Mouse (Mus musculus): ENCODE results near the gene Wscd2. TPM values are rescaled to one million over a fixed set of nuclear protein-coding genes. Genes with fewer than 3 reads are reported as not detected.

Wscd2 gene
- total and polyA plus RNA-seq, 2 experiments from 2014 or later: 0.27 to 4.5 TPM

- 77% methylated on average over 5 of the region's 5 CpGs for WGBS
- ATAC-seq (ENCODE audit: insufficient read depth, low read depth): no peak
Observed at GRCm38 (mm10) chr5:113480451-113480850, 9.7 kb upstream of the Wscd2 start.

GRCm38 (mm10) chr5:113485584-113486162 is 4.5 kb upstream of the Wscd2 start:
- Histone ChIP-seq H3K4me1 (ENCODE audit: control insufficient read depth, insufficient read depth) (no peaks in the 10 kb centered on the region), H3K27me3 (ENCODE audit: control insufficient read depth, insufficient read depth, low read length) (peaks cover 4% of the 10 kb centered on the region; the same call in 1 of the 2 replicates), H3K9ac (replicated peaks; ENCODE audit: low read depth, low read length) (no peak overlapping the region), H3K4me2 (ENCODE audit: low read depth, low read length) (no peak overlapping the region), H3K9me3 (replicated peaks; ENCODE audit: control insufficient read depth, low read length) (no peaks in the 10 kb centered on the region), H3K36me3 (replicated peaks; ENCODE audit: control insufficient read depth, insufficient read depth, low read length) (no peaks in the 10 kb centered on the region), H3K27ac (ENCODE audit: low read depth) (no peak overlapping the region), H3K4me3 (ENCODE audit: low read depth, low read length) (no peak overlapping the region)
- no peak for DNase-seq (ENCODE audit: low spot score)
- ATAC-seq (ENCODE audit: insufficient read depth, low read depth): no peak
- TF ChIP-seq CTCF (IDR thresholded peaks at IDR 0.05; ENCODE audit: low read depth): no peak
- TF ChIP-seq EP300 (IDR thresholded peaks at IDR 0.05; ENCODE audit: low read depth): no peak
- 50% methylated on average over 11 of the region's 11 CpGs for WGBS

More at GRCm38 (mm10) chr5:113480451-113480850, 9.7 kb upstream of the Wscd2 start:
- Histone ChIP-seq H3K4me3 (ENCODE audit: low read depth, low read length) (no peak overlapping the region), H3K27me3 (ENCODE audit: control insufficient read depth, insufficient read depth, low read length) (no peaks in the 10 kb centered on the region), H3K4me2 (ENCODE audit: low read depth, low read length) (no peak overlapping the region), H3K27ac (ENCODE audit: low read depth) (no peak overlapping the region), H3K9me3 (replicated peaks; ENCODE audit: control insufficient read depth, low read length) (no peaks in the 10 kb centered on the region), H3K36me3 (replicated peaks; ENCODE audit: control insufficient read depth, insufficient read depth, low read length) (no peaks in the 10 kb centered on the region), H3K9ac (replicated peaks; ENCODE audit: low read depth, low read length) (no peak overlapping the region), H3K4me1 (ENCODE audit: control insufficient read depth, insufficient read depth) (no peaks in the 10 kb centered on the region)
- no peak for TF ChIP-seq CTCF (IDR thresholded peaks at IDR 0.05; ENCODE audit: low read depth)
- TF ChIP-seq EP300 (IDR thresholded peaks at IDR 0.05; ENCODE audit: low read depth): no peak
- DNase-seq (ENCODE audit: low spot score): no peak

- Histone ChIP-seq H3K27me3 (ENCODE audit: control insufficient read depth, insufficient read depth, low read length) (peaks cover 25% of the 10 kb centered on the region), H3K9ac (replicated peaks; ENCODE audit: low read depth, low read length) (no peak overlapping the region), H3K4me2 (ENCODE audit: low read depth, low read length) (no peak overlapping the region), H3K4me3 (ENCODE audit: low read depth, low read length) (no peak overlapping the region), H3K9me3 (replicated peaks; ENCODE audit: control insufficient read depth, low read length) (no peaks in the 10 kb centered on the region), H3K27ac (ENCODE audit: low read depth) (no peak overlapping the region), H3K36me3 (replicated peaks; ENCODE audit: control insufficient read depth, insufficient read depth, low read length) (no peaks in the 10 kb centered on the region), H3K4me1 (ENCODE audit: control insufficient read depth, insufficient read depth) (no peaks in the 10 kb centered on the region)
- peak; percentile 24 for DNase-seq (ENCODE audit: low spot score)
- TF ChIP-seq CTCF (IDR thresholded peaks at IDR 0.05; ENCODE audit: low read depth) (no peak), EP300 (IDR thresholded peaks at IDR 0.05; ENCODE audit: low read depth) (no peak)
- WGBS: 29% methylated on average over 8 of the region's 8 CpGs
- peak; percentile 27; the same call in 1 of the 2 replicates for ATAC-seq (ENCODE audit: insufficient read depth, low read depth)
Observed at GRCm38 (mm10) chr5:113487879-113488278, 2.3 kb upstream of the Wscd2 start.

- DNase-seq (ENCODE audit: low spot score) (no peak), ATAC-seq (ENCODE audit: insufficient read depth, low read depth) (no peak)
- H3K27ac ChIP-seq (ENCODE audit: low read depth): no peak overlapping the region
- H3K4me2 ChIP-seq (ENCODE audit: low read depth, low read length): no peak overlapping the region
- no peak overlapping the region for H3K4me3 ChIP-seq (ENCODE audit: low read depth, low read length)
- TF ChIP-seq EP300 (IDR thresholded peaks at IDR 0.05; ENCODE audit: low read depth): no peak
- no peak for TF ChIP-seq CTCF (IDR thresholded peaks at IDR 0.05; ENCODE audit: low read depth)
- H3K36me3 ChIP-seq (replicated peaks; ENCODE audit: control insufficient read depth, insufficient read depth, low read length): no peaks in the 10 kb centered on the region
- no peak overlapping the region for H3K9ac ChIP-seq (replicated peaks; ENCODE audit: low read depth, low read length)
- H3K27me3 ChIP-seq (ENCODE audit: control insufficient read depth, insufficient read depth, low read length): peaks cover 26% of the 10 kb centered on the region
- WGBS: 92% methylated on average over 9 of the region's 9 CpGs
- H3K4me1 ChIP-seq (ENCODE audit: control insufficient read depth, insufficient read depth): no peaks in the 10 kb centered on the region
- no peaks in the 10 kb centered on the region for H3K9me3 ChIP-seq (replicated peaks; ENCODE audit: control insufficient read depth, low read length)
Observed at GRCm38 (mm10) chr5:113489617-113490016, 516 bp upstream of the Wscd2 start.

- Histone ChIP-seq H3K4me2 (ENCODE audit: low read depth, low read length) (peak overlapping the region; percentile 75), H3K4me1 (ENCODE audit: control insufficient read depth, insufficient read depth) (no peaks in the 10 kb centered on the region), H3K9me3 (replicated peaks; ENCODE audit: control insufficient read depth, low read length) (no peaks in the 10 kb centered on the region), H3K27me3 (ENCODE audit: control insufficient read depth, insufficient read depth, low read length) (peaks cover 26% of the 10 kb centered on the region), H3K9ac (replicated peaks; ENCODE audit: low read depth, low read length) (peak overlapping the region; percentile 54), H3K27ac (ENCODE audit: low read depth) (no peak overlapping the region), H3K4me3 (ENCODE audit: low read depth, low read length) (peak overlapping the region; percentile 49), H3K36me3 (replicated peaks; ENCODE audit: control insufficient read depth, insufficient read depth, low read length) (no peaks in the 10 kb centered on the region)
- WGBS: 2% methylated on average over 53 of the region's 63 CpGs
- peak; percentile 63; the same call in 1 of the 2 replicates for ATAC-seq (ENCODE audit: insufficient read depth, low read depth)
- no peak for TF ChIP-seq CTCF (IDR thresholded peaks at IDR 0.05; ENCODE audit: low read depth)
- TF ChIP-seq EP300 (IDR thresholded peaks at IDR 0.05; ENCODE audit: low read depth): no peak
- no peak for DNase-seq (ENCODE audit: low spot score)
Observed at GRCm38 (mm10) chr5:113490467-113491260, 531 bp downstream of the Wscd2 start.
